Mouse (Mus musculus) hindlimb bud, embryonic 11.5 days (tissue): ENCODE measurements at regions not wholly inside any gene's neighbourhood (a gene's known extent, or its start where the extent isn't known, plus 50 kb on each side); places are given as distances from the start of the nearest gene placed in this dataset.

Experiments used
- DNase-seq: peaks from one replicate; pipeline ENCODE4 v3.0.0-alpha.2; 2012; ENCODE audit warnings: low read depth, low spot score; ENCODE audit errors: extremely low spot score

- DNase-seq, result no peak
Measured at GRCm38 (mm10) chr12:65559809-65560208, 334.5 kb downstream of the Wdr20rt start.

GRCm38 (mm10) chr12:65571633-65572032 is 346.3 kb downstream of the Wdr20rt start:
- no peak for DNase-seq

GRCm38 (mm10) chr12:65593559-65593958 is 368.2 kb downstream of the Wdr20rt start:
- no peak for DNase-seq

GRCm38 (mm10) chr12:65594075-65594474 is 368.8 kb downstream of the Wdr20rt start:
- DNase-seq, result no peak

DNA sequence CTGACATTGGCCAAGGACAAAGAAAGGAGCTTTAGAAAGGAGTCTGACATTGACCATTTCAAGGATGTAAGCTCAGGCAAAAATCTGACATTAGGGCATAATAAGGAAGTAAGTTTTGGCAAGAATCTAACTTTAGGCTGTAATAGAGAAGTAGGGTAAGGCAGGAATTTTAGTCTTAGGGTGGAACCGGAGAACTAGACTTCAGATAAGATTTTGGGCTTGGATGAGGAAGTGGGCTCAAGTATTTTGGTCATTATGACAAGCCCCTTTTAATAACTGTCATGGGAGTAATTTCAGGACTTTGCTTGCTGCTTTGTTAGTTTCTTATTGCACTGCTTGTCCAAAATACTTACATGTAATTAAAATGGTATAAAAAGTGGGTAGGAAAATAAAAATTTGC is 418.9 kb downstream of the Wdr20rt start:
- DNase-seq, result no peak

DNA sequence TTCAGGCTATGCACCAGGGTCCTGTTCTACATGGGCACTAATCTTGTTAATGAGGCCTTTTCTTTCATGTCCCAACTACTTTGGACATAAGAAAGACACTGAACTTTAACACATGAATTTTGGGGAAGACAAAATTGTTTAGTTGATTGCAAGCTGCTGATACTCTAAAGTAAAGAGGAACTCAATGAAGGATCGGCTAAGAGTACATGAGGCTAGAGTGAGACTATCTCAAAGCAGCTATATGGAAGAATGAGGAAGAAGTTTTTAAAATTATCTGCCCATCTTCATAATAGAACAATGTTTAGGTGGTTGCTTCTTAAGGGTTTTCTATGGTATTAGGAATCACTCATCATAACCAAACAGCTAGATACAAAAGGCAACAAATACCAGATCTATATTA is 431.5 kb downstream of the Wdr20rt start:
- DNase-seq, result no peak

- no peak for DNase-seq
Measured at GRCm38 (mm10) chr12:65671673-65672072, 446.4 kb downstream of the Wdr20rt start.

- DNase-seq, result no peak
Measured at GRCm38 (mm10) chr12:65673193-65673592, 447.9 kb downstream of the Wdr20rt start.

DNA sequence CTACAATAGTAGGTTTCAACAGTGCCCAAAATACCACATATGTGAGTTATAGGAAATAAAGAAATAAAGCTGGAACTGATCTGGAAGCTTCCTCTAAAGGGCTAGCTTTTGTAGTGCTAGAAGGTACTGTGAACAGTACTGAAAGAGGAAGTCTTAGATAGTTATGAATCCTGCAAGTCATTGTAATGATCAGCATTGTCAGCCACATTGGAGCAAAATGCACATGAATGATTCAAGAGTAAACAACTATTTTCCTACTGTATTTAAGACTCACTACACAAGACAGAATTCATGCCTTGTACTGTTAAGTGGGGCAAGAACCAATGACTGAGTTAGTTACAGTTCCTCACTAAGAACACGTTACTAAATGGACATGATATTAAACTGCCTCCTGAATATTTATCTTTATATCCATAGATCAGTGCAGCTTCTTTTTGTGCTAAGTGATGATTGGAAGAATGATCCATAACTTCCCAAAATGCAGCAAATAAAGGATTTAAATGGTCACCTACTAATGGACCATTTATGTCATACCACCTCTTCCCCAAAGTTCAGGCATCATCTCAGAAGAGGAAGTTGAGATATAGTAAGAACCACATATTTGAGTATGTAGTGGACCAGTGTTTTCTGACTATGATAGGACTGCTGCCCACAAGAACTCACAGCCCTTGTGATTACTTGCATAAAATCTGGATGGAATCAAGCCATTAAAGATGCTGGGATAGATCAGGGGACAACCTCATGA is 449.8 kb downstream of the Wdr20rt start:
- no peak for DNase-seq

DNA sequence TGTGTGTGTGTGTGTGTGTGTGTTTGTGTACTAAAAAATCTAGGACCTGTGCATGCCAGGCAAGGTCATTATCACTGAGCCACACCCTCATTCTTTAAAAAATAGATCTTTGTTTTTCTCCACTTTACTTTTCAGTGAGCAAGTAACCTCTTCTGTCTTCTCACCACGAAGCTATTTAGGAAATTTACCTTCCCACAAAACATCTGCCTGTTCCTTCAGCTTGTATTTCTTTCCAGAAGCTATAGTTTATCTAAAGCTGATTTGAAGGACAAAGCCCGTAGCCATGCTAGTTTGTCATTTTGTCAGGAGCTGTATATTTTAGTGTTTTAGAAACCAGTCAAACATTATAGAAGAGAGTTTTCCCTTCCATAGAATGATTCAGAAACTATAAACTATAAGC is 455.0 kb downstream of the Wdr20rt start:
- DNase-seq, result no peak

DNA sequence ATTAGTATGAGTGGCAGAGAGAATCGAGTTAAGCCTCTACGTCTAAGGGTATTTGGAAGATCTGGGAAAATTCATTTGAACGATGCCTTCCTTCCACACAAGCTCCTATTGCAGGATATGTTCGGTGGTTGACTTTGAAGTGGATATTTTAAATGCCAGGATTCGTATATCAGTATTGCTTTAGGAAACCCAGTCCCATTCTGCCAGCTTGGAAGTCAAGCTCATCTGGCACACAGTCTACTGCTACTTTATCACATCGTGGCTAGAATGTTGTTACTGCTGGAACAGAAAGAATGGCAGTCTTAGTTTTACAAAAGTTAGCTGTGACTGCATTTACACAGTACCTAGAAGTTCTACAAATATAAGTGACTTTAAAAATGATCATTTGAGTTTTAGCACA is 456.5 kb downstream of the Wdr20rt start:
- no peak for DNase-seq

DNA sequence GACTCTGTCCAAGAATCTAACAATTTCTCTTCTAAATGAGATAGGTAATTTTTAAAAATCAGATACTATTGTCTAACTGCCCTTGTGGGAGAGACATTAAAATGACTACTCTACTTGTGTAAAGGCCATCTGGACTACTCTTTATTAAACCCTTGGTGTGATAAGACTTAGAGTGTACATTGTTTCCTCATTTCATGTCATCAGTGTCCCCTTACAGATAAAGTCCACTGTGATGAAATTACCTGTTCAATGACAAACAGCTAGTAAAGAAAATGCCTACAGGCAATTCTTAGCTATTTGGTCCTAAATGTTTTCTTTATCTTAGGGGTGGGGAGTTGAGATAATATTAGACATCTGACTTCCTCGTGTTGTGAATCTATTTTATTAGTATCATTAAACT is 479.7 kb downstream of the Wdr20rt start:
- no peak for DNase-seq

DNA sequence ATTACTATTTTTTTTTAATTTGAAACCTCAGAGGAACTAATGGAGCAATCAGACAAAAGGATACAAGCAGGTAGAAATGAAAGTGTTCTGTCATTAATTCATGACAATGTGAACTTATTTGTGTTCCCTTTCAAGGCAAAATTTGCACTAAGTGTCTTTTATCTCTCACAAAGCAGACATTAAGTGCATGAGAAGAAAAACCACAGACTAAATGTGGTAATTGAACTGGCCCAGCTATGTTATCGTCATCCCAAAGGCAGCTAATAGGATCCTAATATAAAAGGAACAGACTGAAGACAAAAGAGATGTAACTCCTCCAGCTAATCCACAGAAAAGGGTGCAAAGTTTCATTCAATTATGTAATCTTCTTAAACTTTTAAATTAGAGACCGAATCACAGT is 487.0 kb downstream of the Wdr20rt start:
- no peak for DNase-seq
